Comparison of ENCODE assay signal across 14 mouse cellular contexts in genomic region chr12:79921786-79922185, GRCm38 (mm10).
DNase-seq lines count a peak whose midpoint lies in the region; ATAC-seq and TF ChIP-seq lines count a peak whose summit lies in the region.
"Had no signal": no experiment of that assay in that cellular context is flagged by ENCODE, and none has a peak within 500 bp of the region (broad histone marks: within the 10 kb centered on the region; RNA-seq: fewer than 3 reads in every experiment).

No protein-coding gene starts in this region.

- H3K27me3 ChIP-seq in lung, embryonic 14.5 days (ENCODE audit: insufficient read depth, low read length), result no peaks in the 10 kb centered on the region
- no peaks in the 10 kb centered on the region for H3K27me3 ChIP-seq in forebrain, embryonic 12.5 days
- H3K27me3 ChIP-seq in hindbrain, embryonic 12.5 days, result no peaks in the 10 kb centered on the region
- H3K27me3 ChIP-seq in midbrain, embryonic 15.5 days (replicated peaks), result no peaks in the 10 kb centered on the region
- H3K27me3 ChIP-seq: limb, embryonic 15.5 days had no signal

- H3K27ac ChIP-seq in lung, embryonic 14.5 days (ENCODE audit: low read depth), result peak overlapping the region; percentile 75
- peak overlapping the region; percentile 62 for H3K27ac ChIP-seq in forebrain, embryonic 12.5 days
- peak overlapping the region; percentile 62; the same call in 1 of the 2 replicates for H3K27ac ChIP-seq in hindbrain, embryonic 12.5 days
- peak overlapping the region; percentile 58 for H3K27ac ChIP-seq in midbrain, embryonic 15.5 days
- H3K27ac ChIP-seq: heart, adult 2 months had no signal

- H3K9ac ChIP-seq in lung, embryonic 14.5 days, result no peak overlapping the region
- no peak overlapping the region for H3K9ac ChIP-seq in forebrain, embryonic 12.5 days
- no peak overlapping the region for H3K9ac ChIP-seq in hindbrain, embryonic 12.5 days
- no peak overlapping the region for H3K9ac ChIP-seq in midbrain, embryonic 15.5 days
- H3K9ac ChIP-seq: limb, embryonic 15.5 days had no signal

- DNase-seq in lung, embryonic 14.5 days, result peak; percentile 44
- DNase-seq in lung, postnatal 10 days, result no peak
- DNase-seq in ovary, postnatal 36 days (ENCODE audit: low spot score), result no peak
- DNase-seq: cerebellum, adult 8-10 months; heart, adult 2 months; kidney, postnatal 36 days; thymus, postnatal 25 days had no signal

- H3K9me3 ChIP-seq in lung, embryonic 14.5 days (ENCODE audit: low read depth, low read length), result peaks cover 4% of the 10 kb centered on the region; the same call in 1 of the 2 replicates
- no peaks in the 10 kb centered on the region; the same call in 1 of the 2 replicates for H3K9me3 ChIP-seq in forebrain, embryonic 12.5 days
- H3K9me3 ChIP-seq in hindbrain, embryonic 12.5 days (replicated peaks), result no peaks in the 10 kb centered on the region
- H3K9me3 ChIP-seq in midbrain, embryonic 15.5 days, result no peaks in the 10 kb centered on the region
- H3K9me3 ChIP-seq: limb, embryonic 15.5 days had no signal

- H3K4me3 ChIP-seq in lung, embryonic 14.5 days (ENCODE audit: low read depth, low read length), result no peak overlapping the region
- H3K4me3 ChIP-seq in forebrain, embryonic 12.5 days (replicated peaks), result no peak overlapping the region
- no peak overlapping the region for H3K4me3 ChIP-seq in hindbrain, embryonic 12.5 days
- no peak overlapping the region for H3K4me3 ChIP-seq in midbrain, embryonic 15.5 days
- H3K4me3 ChIP-seq: heart, adult 2 months; limb, embryonic 15.5 days had no signal

- whole genome bisulfite sequencing in lung, embryonic 14.5 days, result 31% methylated on average over 5 of the region's 5 CpGs
- 22% methylated on average over 5 of the region's 5 CpGs for WGBS in forebrain, embryonic 12.5 days
- 25% methylated on average over 5 of the region's 5 CpGs for WGBS in hindbrain, embryonic 12.5 days
- WGBS in midbrain, embryonic 15.5 days, result 16% methylated on average over 5 of the region's 5 CpGs

- H3K36me3 ChIP-seq in lung, embryonic 14.5 days (ENCODE audit: insufficient read depth), result no peaks in the 10 kb centered on the region
- no peaks in the 10 kb centered on the region for H3K36me3 ChIP-seq in forebrain, embryonic 12.5 days (replicated peaks)
- H3K36me3 ChIP-seq in hindbrain, embryonic 12.5 days, result no peaks in the 10 kb centered on the region
- H3K36me3 ChIP-seq in midbrain, embryonic 15.5 days (replicated peaks), result no peaks in the 10 kb centered on the region
- H3K36me3 ChIP-seq: limb, embryonic 15.5 days had no signal

- peaks cover 46% of the 10 kb centered on the region for H3K4me1 ChIP-seq in lung, embryonic 14.5 days (ENCODE audit: insufficient read depth)
- peaks cover 74% of the 10 kb centered on the region for H3K4me1 ChIP-seq in forebrain, embryonic 12.5 days
- peaks cover 53% of the 10 kb centered on the region for H3K4me1 ChIP-seq in hindbrain, embryonic 12.5 days
- H3K4me1 ChIP-seq in midbrain, embryonic 15.5 days, result peaks cover 45% of the 10 kb centered on the region

- no peak overlapping the region for H3K4me2 ChIP-seq in lung, embryonic 14.5 days
- no peak overlapping the region for H3K4me2 ChIP-seq in forebrain, embryonic 12.5 days
- H3K4me2 ChIP-seq in hindbrain, embryonic 12.5 days (replicated peaks), result no peak overlapping the region
- no peak overlapping the region for H3K4me2 ChIP-seq in midbrain, embryonic 15.5 days
- H3K4me2 ChIP-seq: limb, embryonic 15.5 days had no signal

- ATAC-seq in lung, embryonic 14.5 days (ENCODE audit: insufficient read depth), result no peak
- no peak for ATAC-seq in forebrain, embryonic 12.5 days (ENCODE audit: low FRiP score)
- no peak for ATAC-seq in hindbrain, embryonic 12.5 days (ENCODE audit: low FRiP score)
- ATAC-seq in midbrain, embryonic 15.5 days (replicated peaks), result no peak
- ATAC-seq in erythroblast, adult 5-6 weeks (replicated peaks; ENCODE audit: low FRiP score, poor library complexity, severe bottlenecking), result no peak
- ATAC-seq: activated CD4-positive, CD25-positive, alpha-beta regulatory T cell, adult 4 months; CD4-positive, CD25-positive, alpha-beta regulatory T cell, adult 4 months had no signal

- no peak for TF ChIP-seq CTCF in lung, embryonic 14.5 days (IDR thresholded peaks at IDR 0.05; ENCODE audit: low read depth)
